Mouse (Mus musculus) G1E-ER4 (cell line): Measurements from ENCODE around the gene Oas2. TPM values are rescaled to one million over a fixed set of nuclear protein-coding genes. Genes with fewer than 3 reads are reported as not detected.
"Not testable (repeated sequence)": the region's sequence is repeated elsewhere in the genome, so short reads cannot be mapped to it uniquely, and the experiment has no call there.

ENCODE experiments used
- GATA1 ChIP-seq: IDR thresholded peaks from one replicate; pipeline ENCODE4 v1.8.0; 2012; ENCODE audit warnings: low read length, inconsistent platforms
- polyA plus RNA-seq: library from polyadenylated mRNA; stranded (reverse); fragments of >175 nt; gene quantifications from 2 replicates; pipeline ENCODE4 v1.2.3, GENCODE M21; 2012

Gene Oas2
- 0.03 TPM in 1 of 2 replicates, not detected in the other for polyA plus RNA-seq

GRCm38 (mm10) chr5:120749688-120750087 lies at the start of gene Oas2:
Oas2 (minus strand) TSS chr5:120749853.
- no peak for TF ChIP-seq GATA1

GRCm38 (mm10) chr5:120795480-120796034 lies 45.9 kb upstream of the Oas2 start, which contains the start of gene Oas1e:
Oas1e (minus strand) TSS chr5:120795530.
- TF ChIP-seq GATA1 = not testable (repeated sequence)

- TF ChIP-seq GATA1 = no peak
Measured at GRCm38 (mm10) chr5:120793043-120793442, 43.4 kb upstream of the Oas2 start.

- TF ChIP-seq GATA1 = no peak
Measured at GRCm38 (mm10) chr5:120787042-120787441, 37.4 kb upstream of the Oas2 start.

GRCm38 (mm10) chr5:120782446-120782845 lies 32.8 kb upstream of the Oas2 start:
- no peak for TF ChIP-seq GATA1

GRCm38 (mm10) chr5:120781646-120782045 lies 32.0 kb upstream of the Oas2 start:
- TF ChIP-seq GATA1 = no peak

- TF ChIP-seq GATA1 = no peak
Measured at GRCm38 (mm10) chr5:120779922-120780321, 30.3 kb upstream of the Oas2 start.

GRCm38 (mm10) chr5:120778941-120779340 lies 29.3 kb upstream of the Oas2 start:
- no peak for TF ChIP-seq GATA1

- no peak for TF ChIP-seq GATA1
Measured at GRCm38 (mm10) chr5:120777478-120777877, 27.8 kb upstream of the Oas2 start, which contains the start of gene Oas3. Oas3 (minus strand) TSS chr5:120777661.

- no peak for TF ChIP-seq GATA1
Measured at GRCm38 (mm10) chr5:120776801-120777200, 27.1 kb upstream of the Oas2 start.

GRCm38 (mm10) chr5:120775287-120775985 lies 25.8 kb upstream of the Oas2 start:
- TF ChIP-seq GATA1 = no peak

- TF ChIP-seq GATA1 = no peak
Measured at GRCm38 (mm10) chr5:120769396-120769795, 19.7 kb upstream of the Oas2 start.

GRCm38 (mm10) chr5:120765010-120765409 lies 15.4 kb upstream of the Oas2 start:
- TF ChIP-seq GATA1 = no peak

- no peak for TF ChIP-seq GATA1
Measured at GRCm38 (mm10) chr5:120761901-120762300, 12.2 kb upstream of the Oas2 start.

- TF ChIP-seq GATA1 = no peak
Measured at GRCm38 (mm10) chr5:120754215-120754614, 4.6 kb upstream of the Oas2 start.

GRCm38 (mm10) chr5:120752786-120753185 lies 3.1 kb upstream of the Oas2 start:
- TF ChIP-seq GATA1 = no peak

GRCm38 (mm10) chr5:120751206-120751605 lies 1.6 kb upstream of the Oas2 start:
- TF ChIP-seq GATA1 = no peak
